Mouse (Mus musculus): Measurements from ENCODE around the gene Gadd45g. TPM values are rescaled to one million over a fixed set of nuclear protein-coding genes. Genes with fewer than 3 reads are reported as not detected.
"Not testable (repeated sequence)": the region's sequence is repeated elsewhere in the genome, so short reads cannot be mapped to it uniquely, and the experiment has no call there.

Gene Gadd45g
- polyA plus RNA-seq, 1 experiment, result 202 TPM

DNA sequence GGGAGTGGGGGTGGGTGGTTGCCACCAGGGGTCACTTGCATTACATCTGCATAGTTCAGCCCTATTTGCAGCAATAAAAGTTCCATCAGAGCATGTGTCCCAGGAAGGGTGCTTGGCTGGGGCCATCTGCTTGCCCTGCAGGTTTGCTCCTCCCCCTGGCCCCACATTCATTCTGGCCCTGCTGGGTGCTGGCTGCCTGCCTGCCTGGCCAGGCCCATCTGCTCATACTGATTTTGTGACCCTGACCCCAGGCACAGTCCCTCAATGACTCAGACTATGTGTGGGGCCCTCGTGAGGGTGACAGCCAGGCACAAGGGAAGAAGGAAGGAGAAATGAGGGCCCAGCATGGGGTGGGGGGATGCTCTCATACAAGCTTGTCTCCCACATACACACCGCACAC, 12.9 kb upstream of the Gadd45g start:
- no peaks in the 10 kb centered on the region for H3K36me3 ChIP-seq (ENCODE audit: control insufficient read depth, insufficient read depth)
- H3K27me3 ChIP-seq (ENCODE audit: control insufficient read depth, insufficient read depth, insufficient read length), result no peaks in the 10 kb centered on the region
- H3K79me2 ChIP-seq (ENCODE audit: control insufficient read depth, insufficient read depth), result no peaks in the 10 kb centered on the region
- no peak for TF ChIP-seq POLR2A (IDR thresholded peaks at IDR 0.05; ENCODE audit: insufficient read length, low read depth)
- no peak for TF ChIP-seq POLR2AphosphoS2 (IDR thresholded peaks at IDR 0.05; ENCODE audit: insufficient read length, low read depth)
- TF ChIP-seq USF1 (IDR thresholded peaks at IDR 0.05; ENCODE audit: low read depth), result no peak
- no peak for TF ChIP-seq TCF3 (IDR thresholded peaks at IDR 0.05; ENCODE audit: insufficient read length, low read depth)
- peak in 1 of 3 experiments; percentile 50 for TF ChIP-seq MYOD1 (IDR thresholded peaks at IDR 0.05; ENCODE audit: control insufficient read depth in 1 of 3, insufficient read length in 2 of 3, low read depth in 2 of 3)
- peak in 2 of 3 experiments; percentile 37 to 78 for TF ChIP-seq MYOG (IDR thresholded peaks at IDR 0.05; ENCODE audit: control insufficient read depth in 1 of 3, insufficient read depth in 1 of 3, insufficient read length in 2 of 3, low read depth in 2 of 3)
- no peak overlapping the region for H3K4me3 ChIP-seq
- H3ac ChIP-seq (ENCODE audit: control insufficient read depth, insufficient read length), result no peak overlapping the region
- H3K4me2 ChIP-seq (ENCODE audit: low read depth), result no peak overlapping the region

GRCm38 (mm10) chr13:51834024-51834423, 12.5 kb upstream of the Gadd45g start:
- not testable (repeated sequence) for H3ac ChIP-seq (ENCODE audit: control insufficient read depth, insufficient read length); H3K4me3 ChIP-seq; H3K4me2 ChIP-seq (ENCODE audit: low read depth); H3K27me3 ChIP-seq (ENCODE audit: control insufficient read depth, insufficient read depth, insufficient read length); H3K36me3 ChIP-seq (ENCODE audit: control insufficient read depth, insufficient read depth); H3K79me2 ChIP-seq (ENCODE audit: control insufficient read depth, insufficient read depth)

GRCm38 (mm10) chr13:51834520-51834919, 12.0 kb upstream of the Gadd45g start:
- no peak overlapping the region for H3ac ChIP-seq (ENCODE audit: control insufficient read depth, insufficient read length)
- no peak for TF ChIP-seq MAX (IDR thresholded peaks at IDR 0.05; ENCODE audit: low read depth)
- H3K4me2 ChIP-seq (ENCODE audit: low read depth), result no peak overlapping the region
- no peaks in the 10 kb centered on the region for H3K79me2 ChIP-seq (ENCODE audit: control insufficient read depth, insufficient read depth)
- H3K4me3 ChIP-seq, result no peak overlapping the region
- no peaks in the 10 kb centered on the region for H3K36me3 ChIP-seq (ENCODE audit: control insufficient read depth, insufficient read depth)
- no peaks in the 10 kb centered on the region for H3K27me3 ChIP-seq (ENCODE audit: control insufficient read depth, insufficient read depth, insufficient read length)

- TF ChIP-seq MYOG (IDR thresholded peaks at IDR 0.05; ENCODE audit: control insufficient read depth in 1 of 3, insufficient read depth in 1 of 3, insufficient read length in 2 of 3, low read depth in 2 of 3) (peak in 1 of 3 experiments; percentile 89), MYOD1 (IDR thresholded peaks at IDR 0.05; ENCODE audit: control insufficient read depth in 1 of 3, insufficient read length in 2 of 3, low read depth in 2 of 3) (peak; percentile 32 to 71 (median 62)), TCF12 (IDR thresholded peaks at IDR 0.05; ENCODE audit: insufficient read depth, poor library complexity, severe bottlenecking) (peak; percentile 16)
- not testable (repeated sequence) for H3K4me3 ChIP-seq; H3K36me3 ChIP-seq (ENCODE audit: control insufficient read depth, insufficient read depth); H3K27me3 ChIP-seq (ENCODE audit: control insufficient read depth, insufficient read depth, insufficient read length); H3K79me2 ChIP-seq (ENCODE audit: control insufficient read depth, insufficient read depth); H3K4me2 ChIP-seq (ENCODE audit: low read depth); H3ac ChIP-seq (ENCODE audit: control insufficient read depth, insufficient read length)
These were observed 11.3 kb upstream of the Gadd45g start for GRCm38 (mm10) chr13:51835208-51835607.

DNA sequence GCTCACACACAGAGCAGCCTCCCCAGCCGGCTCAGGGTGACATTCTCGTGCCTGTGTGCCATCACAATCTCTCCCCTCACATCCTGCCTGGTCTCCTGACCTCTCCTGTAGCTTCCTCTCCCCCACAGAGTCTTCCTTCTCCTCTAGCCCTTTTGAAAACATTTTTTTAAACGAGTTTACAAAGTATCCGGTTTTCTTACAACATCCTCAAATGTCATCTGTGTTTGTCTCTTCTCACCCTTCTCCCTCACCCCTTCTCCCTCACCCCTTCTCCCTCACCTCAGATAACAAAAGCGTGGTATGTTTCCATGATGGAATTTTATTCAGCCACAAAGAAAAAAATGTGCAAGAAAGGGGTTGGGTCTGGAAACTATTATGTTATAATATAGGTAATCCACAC, 9.1 kb upstream of the Gadd45g start:
- Histone ChIP-seq H3K79me2 (ENCODE audit: control insufficient read depth, insufficient read depth) (no peaks in the 10 kb centered on the region), H3ac (ENCODE audit: control insufficient read depth, insufficient read length) (no peak overlapping the region), H3K36me3 (ENCODE audit: control insufficient read depth, insufficient read depth) (no peaks in the 10 kb centered on the region), H3K27me3 (ENCODE audit: control insufficient read depth, insufficient read depth, insufficient read length) (no peaks in the 10 kb centered on the region), H3K4me2 (ENCODE audit: low read depth) (no peak overlapping the region), H3K4me3 (no peak overlapping the region)
- TF ChIP-seq POLR2A (IDR thresholded peaks at IDR 0.05; ENCODE audit: insufficient read length, low read depth) (no peak), E2F4 (IDR thresholded peaks at IDR 0.05; ENCODE audit: insufficient read depth) (no peak), MYOD1 (IDR thresholded peaks at IDR 0.05; ENCODE audit: control insufficient read depth in 1 of 3, insufficient read length in 2 of 3, low read depth in 2 of 3) (no peak), USF1 (IDR thresholded peaks at IDR 0.05; ENCODE audit: low read depth) (no peak), TCF3 (IDR thresholded peaks at IDR 0.05; ENCODE audit: insufficient read length, low read depth) (no peak), POLR2AphosphoS2 (IDR thresholded peaks at IDR 0.05; ENCODE audit: insufficient read length, low read depth) (no peak), MAX (IDR thresholded peaks at IDR 0.05; ENCODE audit: low read depth) (no peak), TCF12 (IDR thresholded peaks at IDR 0.05; ENCODE audit: insufficient read depth, poor library complexity, severe bottlenecking) (no peak), REST (IDR thresholded peaks at IDR 0.05; ENCODE audit: insufficient read depth, insufficient read length) (no peak)

- Histone ChIP-seq H3K4me3 (no peak overlapping the region), H3K36me3 (ENCODE audit: control insufficient read depth, insufficient read depth) (no peaks in the 10 kb centered on the region), H3ac (ENCODE audit: control insufficient read depth, insufficient read length) (no peak overlapping the region), H3K79me2 (ENCODE audit: control insufficient read depth, insufficient read depth) (no peaks in the 10 kb centered on the region), H3K27me3 (ENCODE audit: control insufficient read depth, insufficient read depth, insufficient read length) (no peaks in the 10 kb centered on the region), H3K4me2 (ENCODE audit: low read depth) (peak overlapping the region; percentile 3)
- TF ChIP-seq TCF12 (IDR thresholded peaks at IDR 0.05; ENCODE audit: insufficient read depth, poor library complexity, severe bottlenecking) (no peak), REST (IDR thresholded peaks at IDR 0.05; ENCODE audit: insufficient read depth, insufficient read length) (no peak), POLR2AphosphoS2 (IDR thresholded peaks at IDR 0.05; ENCODE audit: insufficient read length, low read depth) (no peak), CEBPB (IDR thresholded peaks at IDR 0.05; ENCODE audit: insufficient read depth, poor library complexity, severe bottlenecking) (no peak), E2F4 (IDR thresholded peaks at IDR 0.05; ENCODE audit: insufficient read depth) (no peak), MYOG (IDR thresholded peaks at IDR 0.05; ENCODE audit: control insufficient read depth in 1 of 3, insufficient read depth in 1 of 3, insufficient read length in 2 of 3, low read depth in 2 of 3) (no peak), MYOD1 (IDR thresholded peaks at IDR 0.05; ENCODE audit: control insufficient read depth in 1 of 3, insufficient read length in 2 of 3, low read depth in 2 of 3) (no peak), MAX (IDR thresholded peaks at IDR 0.05; ENCODE audit: low read depth) (no peak), USF1 (IDR thresholded peaks at IDR 0.05; ENCODE audit: low read depth) (no peak), TCF3 (IDR thresholded peaks at IDR 0.05; ENCODE audit: insufficient read length, low read depth) (no peak), SRF (IDR thresholded peaks at IDR 0.05; ENCODE audit: control insufficient read depth, insufficient read length, low read depth) (no peak), POLR2A (IDR thresholded peaks at IDR 0.05; ENCODE audit: insufficient read length, low read depth) (no peak)
These were observed 7.0 kb upstream of the Gadd45g start for GRCm38 (mm10) chr13:51839250-51840026.

Data from myocyte (in vitro differentiated cells).